Mouse (Mus musculus) brain, embryonic 18.5 days (tissue): ENCODE data around the gene Gpx5.

Experiments
- DNase-seq: peaks from one replicate; pipeline ENCODE4 v3.0.0-alpha.2; 2012; ENCODE audit warnings: low read depth, low spot score

The Gpx5 gene

DNA sequence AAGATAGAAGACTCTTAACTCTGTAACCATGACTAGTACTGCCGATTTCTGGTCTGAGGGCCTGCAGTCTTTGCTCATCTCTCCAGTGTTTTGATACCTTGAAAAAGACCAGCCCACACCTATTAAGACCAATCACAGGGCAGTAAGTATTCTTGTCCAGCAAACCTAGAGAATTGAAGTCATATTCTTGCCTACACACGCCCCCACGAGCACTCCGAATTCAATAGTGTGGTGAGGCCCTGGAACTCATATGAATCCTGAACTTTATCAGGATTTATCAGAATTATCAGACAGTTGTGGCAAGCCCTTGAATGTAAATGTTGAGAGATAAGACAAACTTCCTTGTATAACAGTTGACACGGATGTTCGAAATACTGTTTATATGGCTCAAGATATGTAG, at the start of gene Gpx5:
Gene Gpx5, minus strand, starts transcription at position 101 of the 400 bp plus-strand sequence.
- DNase-seq = no peak

- no peak for DNase-seq
These were observed 34.9 kb upstream of the Gpx5 start for GRCm38 (mm10) chr13:21327424-21327823.

DNA sequence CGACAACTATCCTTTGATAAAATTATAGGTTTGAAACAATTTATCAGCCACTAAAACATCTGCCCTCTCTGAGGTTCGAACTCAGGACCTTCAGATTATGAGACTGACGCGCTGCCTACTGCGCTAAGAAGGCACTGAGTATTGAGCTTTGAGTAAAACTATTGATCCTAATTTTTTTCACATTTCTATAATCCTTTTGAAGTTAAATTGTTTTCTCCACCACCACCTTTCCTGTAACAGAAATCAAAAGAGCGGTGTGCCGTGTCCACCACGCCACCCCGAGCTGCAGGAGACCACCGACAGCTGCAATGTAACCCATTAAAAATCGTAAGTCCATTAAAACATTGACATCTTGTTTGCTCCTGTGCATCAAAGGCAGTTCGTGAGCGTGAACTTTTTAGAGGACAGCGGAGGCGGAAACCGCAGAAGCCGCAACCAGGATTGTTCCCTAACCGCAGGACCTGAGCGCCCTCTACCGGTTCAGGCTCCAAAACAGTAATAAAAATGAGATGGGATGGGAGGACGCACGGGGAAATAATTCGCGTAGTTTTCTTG, 34.2 kb upstream of the Gpx5 start:
- peak; percentile 40 for DNase-seq

GRCm38 (mm10) chr13:21326191-21326590, 33.7 kb upstream of the Gpx5 start:
- DNase-seq = no peak

DNA sequence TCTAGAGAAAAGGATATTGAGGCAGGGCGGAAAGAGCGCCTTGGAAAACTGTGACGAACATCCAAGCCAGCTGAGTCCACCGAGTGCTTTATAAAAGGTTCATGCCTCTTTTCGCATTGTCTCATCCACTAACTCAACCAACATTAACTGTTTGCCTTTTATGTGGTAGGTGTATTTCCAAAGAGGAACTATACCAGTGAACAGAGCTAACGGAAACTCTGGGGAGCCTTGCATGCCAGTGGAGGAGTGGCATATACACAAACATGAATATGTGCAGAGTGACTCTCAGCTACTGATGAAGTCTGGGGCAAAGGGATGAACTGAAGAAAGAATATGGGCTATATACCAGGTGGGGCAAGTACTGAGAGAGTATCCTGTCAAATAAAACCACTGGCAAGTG, 30.9 kb upstream of the Gpx5 start:
- DNase-seq = no peak

GRCm38 (mm10) chr13:21322509-21323375, 30.2 kb upstream of the Gpx5 start:
- peak; percentile 16 for DNase-seq

DNA sequence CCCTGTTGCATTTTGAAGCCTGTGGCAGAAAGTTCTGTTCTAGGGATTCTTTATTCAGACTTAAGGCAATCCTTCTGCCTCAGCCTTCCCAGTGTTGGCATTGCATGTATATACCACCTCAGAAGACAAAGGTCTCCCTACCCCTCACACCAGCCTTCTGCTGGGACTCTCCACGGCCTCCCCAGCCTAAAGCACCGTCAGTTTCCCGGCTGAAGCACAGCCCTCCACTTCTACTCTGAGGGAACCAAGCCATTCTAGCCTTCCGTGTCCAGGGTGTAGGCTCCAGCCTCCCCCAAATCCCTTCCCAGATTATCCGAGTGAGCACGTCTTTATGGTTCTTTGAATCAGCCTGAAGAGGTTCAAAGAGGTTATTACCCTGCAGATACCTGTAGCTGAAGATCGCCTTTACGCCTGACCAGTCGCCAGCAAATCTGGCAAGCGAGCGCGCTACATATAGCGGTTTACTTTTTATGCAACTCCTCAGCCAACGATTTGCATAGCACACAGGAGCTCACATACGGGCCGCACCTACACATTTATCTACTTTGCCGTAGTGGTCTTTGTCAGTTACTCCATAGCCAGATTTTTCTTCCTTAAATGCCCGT, 29.5 kb upstream of the Gpx5 start:
- no peak for DNase-seq

DNA sequence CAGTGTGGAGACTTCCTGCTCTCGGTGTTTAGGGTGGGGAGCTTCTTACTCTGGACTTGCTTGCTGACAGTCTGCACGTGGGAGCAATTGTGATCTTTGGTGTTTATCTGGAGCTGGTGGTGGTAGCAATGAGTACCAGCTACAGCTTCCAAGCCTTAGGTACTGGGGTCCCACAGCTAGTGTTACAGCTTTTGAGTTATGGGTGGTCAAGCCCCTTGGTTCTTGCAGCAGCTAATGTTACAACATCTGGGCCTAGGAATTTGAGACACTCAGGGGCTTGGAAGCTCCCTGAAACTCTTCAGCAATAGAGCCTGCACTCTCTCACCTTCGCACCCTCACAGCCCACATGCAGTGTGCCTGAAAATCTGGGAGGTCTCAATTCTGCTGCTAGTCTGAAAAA, 27.7 kb upstream of the Gpx5 start:
- DNase-seq = no peak

GRCm38 (mm10) chr13:21313903-21314302, 21.4 kb upstream of the Gpx5 start:
- DNase-seq = no peak

GRCm38 (mm10) chr13:21312854-21313253, 20.3 kb upstream of the Gpx5 start:
- no peak for DNase-seq

DNA sequence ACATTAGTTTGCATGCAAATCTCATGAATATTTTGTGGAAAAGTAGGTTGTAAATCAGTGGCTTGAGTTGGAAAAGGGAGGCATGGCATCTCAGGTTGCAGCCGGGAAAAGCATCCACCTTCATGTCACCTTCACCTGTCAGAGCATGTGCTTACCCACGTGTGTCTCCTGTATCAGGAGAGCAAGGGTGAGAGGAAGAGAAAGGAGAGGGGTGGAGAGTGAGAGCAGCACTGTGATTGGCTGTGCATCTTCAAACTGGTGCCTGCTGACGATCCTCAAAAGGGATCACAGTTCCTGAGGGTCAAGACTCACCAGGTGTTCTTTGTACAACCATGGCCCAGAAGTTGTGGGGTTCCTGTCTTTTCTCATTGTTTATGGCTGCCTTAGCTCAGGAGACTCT, 19.4 kb upstream of the Gpx5 start, which contains the start of gene Gpx6:
Gene Gpx6, plus strand, starts transcription at position 200 of the 400 bp plus-strand sequence.
- no peak for DNase-seq

DNA sequence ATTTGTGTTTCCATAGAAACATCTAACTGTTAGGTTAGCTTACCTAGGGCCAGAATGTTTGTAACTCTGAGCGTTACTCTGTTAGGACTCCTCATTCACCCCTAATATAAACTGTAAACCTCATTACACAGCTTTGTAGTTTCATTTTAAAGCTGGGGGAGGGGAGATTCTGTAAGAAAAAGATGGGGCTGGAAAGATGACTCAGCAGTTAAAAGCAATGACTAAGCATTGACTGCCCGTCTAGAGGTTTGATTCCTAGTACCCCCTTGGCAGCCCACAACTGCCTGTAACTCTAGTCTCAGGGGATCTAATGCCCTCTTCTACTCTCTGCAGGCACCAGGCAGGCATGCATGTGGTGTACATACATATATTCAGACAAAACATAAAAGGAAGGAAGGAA, 17.3 kb upstream of the Gpx5 start:
- no peak for DNase-seq

- DNase-seq = no peak
These were observed 12.0 kb upstream of the Gpx5 start for GRCm38 (mm10) chr13:21304483-21305066.

DNA sequence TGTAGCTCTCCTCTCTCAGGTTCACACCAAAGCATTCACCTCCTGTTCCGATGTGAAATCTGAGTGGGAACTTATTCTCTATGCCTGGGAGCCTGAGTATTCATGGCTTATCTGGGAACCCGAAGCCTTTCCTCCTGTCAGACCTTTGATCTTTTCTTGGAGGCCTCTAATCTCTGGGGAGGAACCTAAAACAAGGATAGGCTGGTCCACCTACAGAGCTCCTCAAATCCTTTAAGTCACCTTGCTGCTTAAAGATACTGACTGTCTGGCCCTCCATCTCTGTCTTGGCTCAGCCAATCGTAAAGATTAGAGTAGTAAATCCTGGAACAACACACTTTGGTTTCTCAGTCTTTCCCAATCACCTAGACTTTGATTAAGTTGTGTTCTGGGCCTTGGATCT, 6.0 kb upstream of the Gpx5 start:
- DNase-seq = no peak

GRCm38 (mm10) chr13:21279559-21279958, 13.0 kb downstream of the Gpx5 start:
- peak; percentile 73 for DNase-seq

- DNase-seq = no peak
These were observed 13.5 kb downstream of the Gpx5 start for GRCm38 (mm10) chr13:21279076-21279475.

DNA sequence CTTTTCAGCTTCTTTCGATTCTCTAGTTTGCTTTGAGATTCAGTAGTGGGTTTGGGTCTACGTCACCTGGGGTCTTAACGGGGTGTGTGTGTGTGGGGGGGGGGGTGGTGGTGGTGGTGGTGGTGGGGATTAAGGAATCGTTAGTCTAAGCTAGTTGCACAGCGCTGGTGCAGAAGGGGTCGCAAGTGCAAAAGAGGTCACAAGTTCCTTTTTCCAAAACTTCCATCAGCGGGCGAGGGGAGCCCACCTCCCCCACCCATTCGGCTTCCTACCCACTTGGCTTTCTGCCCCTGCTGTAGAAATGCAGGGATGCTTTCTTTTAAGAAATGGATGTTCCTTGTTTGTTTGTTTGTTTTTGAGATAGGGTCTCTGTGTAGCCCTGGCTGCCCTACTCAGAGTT, 16.0 kb downstream of the Gpx5 start:
- no peak for DNase-seq

GRCm38 (mm10) chr13:21275815-21276550, 16.5 kb downstream of the Gpx5 start:
- peak; percentile 82 for DNase-seq

- no peak for DNase-seq
These were observed 17.3 kb downstream of the Gpx5 start for GRCm38 (mm10) chr13:21275021-21275814.

DNA sequence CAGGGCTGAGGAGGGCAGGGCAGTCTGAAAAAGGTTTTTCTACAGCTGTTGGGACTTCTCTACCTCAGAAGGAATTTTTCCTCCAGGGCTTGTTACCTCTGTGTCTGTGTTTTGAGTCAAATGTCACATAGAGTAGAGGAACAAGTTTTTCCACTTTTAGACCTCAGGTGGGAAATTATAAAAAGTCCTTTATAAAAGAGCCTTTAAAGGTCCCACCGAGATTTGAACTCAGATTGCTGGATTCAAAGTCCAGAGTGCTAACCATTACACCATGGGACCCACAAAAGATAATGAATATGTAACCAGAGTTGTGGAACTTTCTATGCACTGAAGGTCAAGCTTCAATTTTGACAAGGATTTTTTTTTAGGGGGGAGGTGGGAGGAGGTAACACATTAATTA, 24.3 kb downstream of the Gpx5 start:
- no peak for DNase-seq

DNA sequence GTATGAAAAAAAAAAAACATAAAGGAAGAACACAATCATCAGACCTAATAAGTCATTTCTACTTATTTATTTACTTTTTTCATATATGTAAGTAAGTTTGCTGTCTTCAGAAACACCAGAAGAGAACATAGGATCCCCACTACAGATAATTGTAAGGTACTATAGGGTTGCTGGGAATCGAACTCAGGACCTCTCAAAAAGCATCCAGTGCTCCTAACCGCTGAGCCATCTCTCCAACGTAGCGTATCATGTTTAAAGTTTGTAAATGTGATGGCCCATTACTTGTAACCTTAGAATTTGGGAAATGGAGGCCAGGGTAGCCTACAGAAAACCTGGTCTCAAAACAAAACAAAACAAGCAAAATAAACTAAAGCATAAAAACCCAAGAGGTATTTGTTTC, 25.0 kb downstream of the Gpx5 start:
- DNase-seq = no peak
